Mouse (Mus musculus) 3134 (cell line): ENCODE measurements around the gene Tenm4.
"Not testable (repeated sequence)": the region's sequence is repeated elsewhere in the genome, so short reads cannot be mapped to it uniquely, and the experiment has no call there.

Experiments
- DNase-seq: peaks from one replicate; pipeline ENCODE4 v3.0.0-alpha.2; 2011; ENCODE audit warnings: low spot score; ENCODE audit not compliant: insufficient read length; ENCODE audit errors: extremely low read depth

Tenm4 gene

GRCm38 (mm10) chr7:96619930-96620472, 449.0 kb downstream of the Tenm4 start:
- DNase-seq, result no peak

- DNase-seq, result no peak
Measured at GRCm38 (mm10) chr7:96626338-96626737, 455.3 kb downstream of the Tenm4 start.

- DNase-seq, result not testable (repeated sequence)
Measured at GRCm38 (mm10) chr7:96630551-96630950, 459.5 kb downstream of the Tenm4 start.

DNA sequence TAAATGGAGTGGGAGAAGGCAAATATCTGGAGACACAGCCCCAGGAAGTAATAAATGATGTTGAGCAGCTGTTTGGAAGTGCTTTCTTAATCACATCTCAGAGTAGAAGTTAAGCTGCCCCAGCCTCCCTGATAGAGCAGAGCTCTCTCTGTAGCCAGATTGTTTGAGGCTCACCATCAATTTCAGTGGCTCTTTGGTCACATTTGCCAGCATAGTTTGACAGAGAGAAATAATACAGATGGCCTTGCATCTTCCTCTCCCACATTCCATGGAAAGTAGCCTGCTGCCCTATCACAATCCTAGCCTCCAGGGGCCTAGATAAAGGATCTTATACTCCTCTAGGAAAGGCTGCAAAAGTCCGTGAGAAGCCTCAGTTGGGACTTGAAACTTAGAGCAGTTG, 462.0 kb downstream of the Tenm4 start:
- DNase-seq, result no peak

- no peak for DNase-seq
Measured at GRCm38 (mm10) chr7:96635830-96636440, 464.9 kb downstream of the Tenm4 start.

DNA sequence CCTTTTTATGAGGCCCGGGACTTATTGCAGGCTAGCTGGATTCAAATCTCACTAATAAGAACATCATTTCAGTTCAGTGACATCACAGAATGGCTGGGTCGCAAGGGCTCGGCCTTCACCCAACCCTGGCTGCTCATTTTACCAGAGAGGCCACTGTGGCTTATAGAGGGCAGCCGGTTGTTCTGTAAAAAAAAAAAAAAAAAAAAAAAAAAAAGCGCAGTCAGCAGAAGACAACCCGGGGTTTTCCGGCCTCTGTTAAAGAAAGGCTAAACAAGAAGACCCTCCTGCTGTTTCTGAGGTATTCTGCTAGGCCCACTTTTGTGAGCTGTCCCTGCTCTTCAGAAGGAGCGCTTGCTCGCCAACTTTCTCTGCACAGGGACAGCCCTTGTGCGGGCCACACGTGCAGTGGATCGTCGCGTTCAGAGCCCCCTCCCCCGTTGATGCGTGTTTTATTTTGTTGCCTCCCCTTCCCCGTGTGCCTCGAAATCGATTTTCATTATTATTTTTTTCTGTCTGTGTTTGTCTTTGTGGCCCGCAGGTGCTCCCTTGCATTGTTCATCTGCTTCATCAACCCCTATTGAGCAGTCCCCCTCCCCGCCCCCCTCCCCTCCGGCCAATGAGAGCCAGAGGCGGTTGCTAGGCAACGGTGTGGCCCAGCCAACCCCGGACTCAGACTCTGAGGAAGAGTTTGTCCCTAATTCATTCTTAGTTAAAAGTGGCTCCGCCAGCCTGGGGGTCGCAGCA, 472.6 kb downstream of the Tenm4 start:
- no peak for DNase-seq

GRCm38 (mm10) chr7:96644205-96644531, 473.1 kb downstream of the Tenm4 start:
- no peak for DNase-seq

GRCm38 (mm10) chr7:96647657-96648056, 476.6 kb downstream of the Tenm4 start:
- no peak for DNase-seq

DNA sequence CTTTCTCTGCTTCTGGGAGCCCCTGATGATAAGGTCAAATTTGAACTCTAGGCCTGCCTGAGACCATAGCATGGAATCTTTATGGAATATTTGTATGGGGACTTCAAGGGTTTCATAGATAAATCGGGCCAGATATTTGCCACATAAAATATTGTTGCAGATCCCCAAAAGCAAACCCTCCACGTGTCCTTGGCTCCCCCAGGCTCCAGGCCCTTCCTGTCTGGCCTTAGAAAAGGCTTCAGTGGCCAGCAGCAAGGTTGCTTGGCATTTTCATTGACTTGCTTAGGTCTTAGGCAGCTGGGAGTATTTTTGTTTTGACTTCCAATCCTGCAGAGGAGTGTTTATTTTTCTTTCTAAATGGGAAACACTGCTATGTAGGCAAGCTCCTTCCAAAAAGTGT, 477.6 kb downstream of the Tenm4 start:
- no peak for DNase-seq

- no peak for DNase-seq
Measured at GRCm38 (mm10) chr7:96649171-96649570, 478.1 kb downstream of the Tenm4 start.

DNA sequence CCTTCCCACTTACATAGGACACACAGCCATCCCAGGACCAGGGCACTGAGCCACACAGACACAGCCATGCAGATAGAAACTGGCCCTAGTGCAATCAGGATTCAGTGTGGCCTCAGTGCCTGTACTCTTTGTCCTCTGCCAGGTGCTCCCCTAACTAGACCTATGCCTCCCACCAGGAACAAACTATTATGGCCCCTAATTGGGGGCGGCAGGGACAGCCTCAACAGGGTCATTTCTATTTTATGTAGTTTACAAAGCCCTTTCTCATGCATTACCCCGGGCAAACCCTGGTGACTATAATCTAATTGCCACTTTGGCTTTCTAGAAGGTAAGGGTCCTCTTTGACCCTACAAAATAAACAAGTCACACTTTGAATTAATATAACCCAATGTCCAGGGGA, 479.4 kb downstream of the Tenm4 start:
- DNase-seq, result no peak

GRCm38 (mm10) chr7:96651055-96651454, 480.0 kb downstream of the Tenm4 start:
- DNase-seq, result no peak

- no peak for DNase-seq
Measured at GRCm38 (mm10) chr7:96651626-96652341, 480.7 kb downstream of the Tenm4 start.

GRCm38 (mm10) chr7:96652844-96653243, 481.8 kb downstream of the Tenm4 start:
- no peak for DNase-seq

DNA sequence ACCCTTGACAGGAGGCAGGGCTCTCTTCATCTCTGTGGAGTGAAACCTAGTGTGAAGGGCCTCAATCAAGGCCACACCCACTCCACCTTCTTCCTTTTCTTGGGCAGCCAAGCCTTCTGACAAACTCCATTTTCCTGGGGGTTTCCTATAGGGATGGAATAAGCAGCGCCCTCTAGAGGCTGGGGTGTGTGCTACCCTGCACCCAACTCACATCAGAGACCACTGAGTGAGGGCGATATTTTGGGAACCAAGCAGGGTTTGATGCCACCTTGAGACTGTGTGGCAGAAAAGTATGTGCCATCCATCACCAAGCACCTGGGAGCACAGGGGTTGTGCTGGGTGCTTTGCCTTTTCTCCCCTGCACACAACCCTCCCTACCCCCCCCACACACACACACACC, 483.2 kb downstream of the Tenm4 start:
- no peak for DNase-seq

DNA sequence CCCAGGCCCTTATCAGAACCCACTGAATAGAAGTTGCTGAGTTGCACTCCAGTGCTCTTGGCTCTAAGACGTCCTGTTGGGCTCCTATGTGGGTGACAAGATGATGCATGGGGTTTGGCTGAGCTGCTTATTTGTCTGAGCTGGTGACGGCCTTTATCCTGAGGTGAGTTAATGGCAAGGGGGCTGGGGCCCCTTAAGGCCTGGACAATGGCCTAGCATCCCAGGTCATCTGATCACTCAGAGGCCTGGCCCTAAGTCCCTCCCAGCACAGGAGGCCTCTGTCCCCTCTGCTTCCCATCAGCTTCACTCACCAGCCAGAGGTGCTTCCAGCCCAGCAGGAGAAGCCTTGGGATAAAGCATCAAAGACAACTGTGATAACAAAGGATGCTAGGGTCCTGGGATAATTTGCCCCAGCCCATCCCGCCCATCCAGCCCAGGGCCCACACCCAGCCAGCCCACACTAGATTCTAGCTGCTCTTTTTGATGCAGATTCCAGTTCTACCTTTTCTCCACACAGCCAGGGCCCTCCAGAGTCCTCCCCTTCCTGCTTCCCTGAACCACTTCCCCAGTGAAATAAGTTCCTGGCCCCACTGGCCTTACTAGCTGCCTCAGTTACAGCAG, 484.2 kb downstream of the Tenm4 start:
- DNase-seq, result no peak

GRCm38 (mm10) chr7:96657101-96657830, 486.2 kb downstream of the Tenm4 start:
- no peak for DNase-seq

GRCm38 (mm10) chr7:96657857-96658580, 487.0 kb downstream of the Tenm4 start:
- no peak for DNase-seq

DNA sequence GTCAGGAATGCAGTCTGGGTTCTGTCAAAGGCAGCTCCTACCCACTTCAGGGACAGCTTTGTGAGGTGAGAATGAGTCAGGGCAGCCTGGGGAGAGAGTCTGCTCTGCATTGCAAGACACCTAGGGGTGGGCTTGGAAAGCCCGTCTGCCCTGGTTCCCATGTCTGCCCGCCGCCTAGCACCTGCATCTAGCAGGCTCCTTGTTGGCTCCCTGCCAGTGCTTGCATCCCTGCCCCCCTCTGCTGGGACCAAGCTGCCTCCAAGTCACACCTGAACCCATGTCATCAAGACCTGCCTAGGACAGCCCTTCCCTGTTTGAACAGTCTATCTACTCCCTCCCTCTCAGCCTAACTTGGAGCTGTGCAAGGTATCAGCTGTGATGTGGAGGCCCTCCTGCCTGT, 489.9 kb downstream of the Tenm4 start:
- DNase-seq, result no peak
